Mouse (Mus musculus) heart, embryonic 11.5 days (tissue): ENCODE results near the gene Mpped2. TPM values are rescaled to one million over a fixed set of nuclear protein-coding genes. Genes with fewer than 3 reads are reported as not detected.
A peak's percentile ranks its signal among the peaks of the same experiment; 100 is the strongest.

Experiments used
- ATAC-seq: fragments of 200-750 bp; cut with Nextera tagmentation; replicated peaks from 2 replicates; pipeline ENCODE4 v1.8.0; 2017; ENCODE audit warnings: moderate library complexity; ENCODE audit not compliant: insufficient number of reproducible peaks, low FRiP score, low TSS enrichment
- H3K27ac ChIP-seq: fragments of 300-500 bp; sonication (generic); 2 replicates; pipeline ENCODE4 v1.5.1; 2014; ENCODE audit warnings: mild to moderate bottlenecking, low read depth, low read length
- H3K27me3 ChIP-seq: fragments of 300-500 bp; sonication (generic); 2 replicates; pipeline ENCODE4 v1.6.1; 2014; ENCODE audit warnings: mild to moderate bottlenecking, low read length, mixed read lengths; ENCODE audit not compliant: control insufficient read depth, insufficient read depth
- H3K36me3 ChIP-seq: fragments of 300-500 bp; sonication (generic); 2 replicates; pipeline ENCODE4 v1.6.1; 2014; ENCODE audit warnings: mild to moderate bottlenecking, low read length, moderate library complexity, mixed read lengths; ENCODE audit not compliant: control insufficient read depth, insufficient read depth
- H3K4me1 ChIP-seq: fragments of 300-500 bp; sonication (generic); 2 replicates; pipeline ENCODE4 v1.6.1; 2014; ENCODE audit warnings: low read length; ENCODE audit not compliant: control insufficient read depth, insufficient read depth
- H3K4me2 ChIP-seq: fragments of 300-500 bp; sonication (generic); 2 replicates; pipeline ENCODE4 v1.6.1; 2014; ENCODE audit warnings: mild to moderate bottlenecking, moderate library complexity
- H3K4me3 ChIP-seq: fragments of 300-500 bp; sonication (generic); 2 replicates; pipeline ENCODE4 v1.5.1; 2014; ENCODE audit warnings: low read depth, low read length
- H3K9ac ChIP-seq: fragments of 300-500 bp; sonication (generic); 2 replicates; pipeline ENCODE4 v1.6.1; 2014; ENCODE audit warnings: mild to moderate bottlenecking, low read depth, low read length, moderate library complexity
- H3K9me3 ChIP-seq: fragments of 300-500 bp; sonication (generic); replicated peaks from 2 replicates; pipeline ENCODE4 v1.6.1; 2016; ENCODE audit warnings: low read length; ENCODE audit not compliant: control insufficient read depth
- WGBS: fragments of 180-500 bp; shearing (Covaris S2); extraction: QIAGEN DNeasy Blood & Tissue Kit; methylation state at CpG from one replicate; pipeline ENCODE4 v1.1.7; 2014; ENCODE audit not compliant: insufficient replicate concordance; 5-methylcytosine and 5-hydroxymethylcytosine counted together
- polyA plus RNA-seq: library from polyadenylated mRNA; unstranded; fragments of >200 nt; fragmentation: Nextera tagmentation; extraction: Ambion mirVana; gene quantifications from 2 replicates; pipeline ENCODE4 v1.2.1, GENCODE M21; 2014

The Mpped2 gene
- polyA plus RNA-seq, 1 experiment from 2014 or later, result 126 TPM

DNA sequence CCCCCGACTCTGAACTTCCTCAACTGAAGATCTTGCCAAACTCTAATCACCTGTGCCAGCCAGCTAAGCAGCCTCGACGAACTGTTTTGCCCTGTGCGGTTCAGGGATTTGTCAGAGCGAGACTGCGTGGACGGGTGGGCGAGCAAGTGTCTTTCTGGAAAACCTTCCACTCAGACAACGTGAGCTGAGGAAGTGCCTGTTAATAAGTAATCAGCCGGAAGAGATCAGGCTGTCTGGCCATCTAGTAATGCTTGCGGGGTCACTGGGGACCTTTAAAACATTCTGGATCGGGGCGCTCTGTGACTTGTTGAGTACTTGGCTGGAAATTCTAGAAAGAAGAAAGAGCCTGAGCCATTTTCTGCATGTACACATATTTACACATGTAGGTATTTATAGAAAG lies 162.1 kb downstream of the Mpped2 start:
- Histone ChIP-seq H3K9ac (peak overlapping the region; percentile 35; the same call in 1 of the 2 replicates), H3K36me3 (no peaks in the 10 kb centered on the region), H3K27me3 (no peaks in the 10 kb centered on the region), H3K4me1 (peaks cover 53% of the 10 kb centered on the region), H3K4me2 (no peak overlapping the region; the same call in 1 of the 2 replicates), H3K9me3 (no peaks in the 10 kb centered on the region), H3K27ac (peak overlapping the region; percentile 67), H3K4me3 (no peak overlapping the region)
- WGBS, result 54% methylated on average over 13 of the region's 13 CpGs
- ATAC-seq, result no peak

DNA sequence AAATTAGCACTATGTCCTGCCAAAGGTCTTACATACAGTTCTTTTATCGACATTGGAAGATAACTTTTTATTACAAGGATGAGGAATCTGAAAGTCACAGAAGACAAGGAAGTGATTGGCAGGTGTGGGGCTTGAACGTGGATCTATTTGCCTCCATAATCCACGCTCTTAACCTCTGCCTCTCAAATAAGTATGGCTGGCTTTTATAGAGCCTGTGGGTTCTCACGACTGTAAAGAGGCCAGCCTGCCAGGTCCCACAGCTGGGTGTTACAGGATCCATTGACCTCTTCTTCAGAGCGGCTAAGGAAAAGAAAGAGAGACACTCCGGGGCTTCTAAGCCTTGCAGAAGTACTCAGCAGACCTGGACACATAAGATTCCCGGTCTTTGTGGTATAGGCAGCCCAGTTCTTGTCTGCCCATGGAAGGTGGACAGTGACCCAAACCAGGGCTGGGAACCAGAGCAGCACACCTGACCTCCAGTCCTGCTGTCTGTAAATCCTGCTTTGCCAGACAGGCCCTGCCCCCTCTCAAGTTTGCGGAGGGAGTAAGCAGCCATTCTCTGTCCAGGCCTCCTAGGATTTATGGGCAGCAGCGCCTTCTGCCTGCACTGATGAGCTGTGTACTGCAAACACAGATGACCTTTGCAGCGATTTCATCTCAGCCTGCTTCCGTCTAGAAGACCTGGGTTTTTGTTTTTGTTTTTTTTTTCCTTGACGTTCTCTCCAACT lies 162.7 kb downstream of the Mpped2 start:
- Histone ChIP-seq H3K9me3 (no peaks in the 10 kb centered on the region), H3K36me3 (no peaks in the 10 kb centered on the region), H3K27ac (peak overlapping the region; percentile 72), H3K27me3 (no peaks in the 10 kb centered on the region), H3K9ac (no peak overlapping the region), H3K4me3 (no peak overlapping the region), H3K4me2 (no peak overlapping the region), H3K4me1 (peaks cover 57% of the 10 kb centered on the region)
- no peak for ATAC-seq
- WGBS, result 44% methylated on average over 12 of the region's 12 CpGs

DNA sequence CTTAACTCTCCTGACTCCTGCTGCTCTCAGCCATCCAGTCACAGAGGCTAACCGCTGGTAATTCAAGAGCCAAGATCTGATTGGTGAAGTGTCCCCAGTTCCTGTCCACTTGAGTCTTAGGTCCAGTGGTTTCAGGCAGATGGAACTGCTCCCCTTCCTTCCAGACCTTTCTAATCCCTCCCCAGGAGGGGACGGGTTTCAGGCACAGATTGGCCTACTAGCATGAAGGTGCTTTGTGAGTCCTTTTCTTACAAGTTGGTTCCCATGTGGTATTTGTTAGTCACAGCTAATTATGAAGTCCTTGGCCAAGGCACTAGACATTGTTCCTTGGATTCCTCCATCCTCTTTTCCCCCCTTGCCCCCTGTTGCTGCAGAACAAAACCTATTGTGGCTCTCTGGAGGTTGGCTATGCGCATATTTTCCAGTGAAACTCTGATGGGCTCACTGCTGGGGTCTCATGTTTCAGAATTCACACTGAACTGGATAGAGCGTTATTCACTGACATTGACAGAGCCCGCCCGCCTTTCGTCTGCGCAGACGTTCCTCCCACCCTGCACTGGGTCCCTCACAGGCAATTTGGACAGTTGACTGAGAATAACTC lies 163.4 kb downstream of the Mpped2 start:
- WGBS, result 67% methylated on average over 9 of the region's 9 CpGs
- no peak overlapping the region for H3K4me2 ChIP-seq
- no peaks in the 10 kb centered on the region for H3K36me3 ChIP-seq
- ATAC-seq, result no peak
- no peaks in the 10 kb centered on the region for H3K9me3 ChIP-seq
- H3K27me3 ChIP-seq, result no peaks in the 10 kb centered on the region
- no peak overlapping the region for H3K4me3 ChIP-seq
- H3K4me1 ChIP-seq, result peaks cover 63% of the 10 kb centered on the region
- peak overlapping the region; percentile 72 for H3K27ac ChIP-seq
- no peak overlapping the region for H3K9ac ChIP-seq

DNA sequence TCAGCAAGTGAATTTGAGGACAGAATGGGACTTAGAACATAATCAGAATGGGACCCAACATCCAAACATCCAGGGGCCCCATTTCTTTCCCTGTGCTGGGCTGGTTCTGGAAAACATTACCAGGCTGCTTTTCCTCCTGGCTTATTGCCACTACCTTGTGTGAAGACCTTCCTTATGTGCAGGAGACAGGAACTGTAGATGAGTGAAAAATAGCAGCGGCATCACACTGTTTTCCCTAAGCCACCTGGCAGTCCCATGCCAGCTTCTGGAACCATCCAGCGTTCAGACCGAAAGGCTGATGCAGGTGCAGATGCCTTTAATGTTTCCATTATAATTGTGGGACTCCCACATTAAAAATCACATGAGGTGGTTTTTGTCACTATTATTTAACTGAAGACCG lies 164.2 kb downstream of the Mpped2 start:
- Histone ChIP-seq H3K27ac (no peak overlapping the region), H3K4me2 (no peak overlapping the region), H3K9me3 (no peaks in the 10 kb centered on the region), H3K4me1 (peaks cover 63% of the 10 kb centered on the region), H3K36me3 (no peaks in the 10 kb centered on the region), H3K9ac (no peak overlapping the region), H3K27me3 (no peaks in the 10 kb centered on the region), H3K4me3 (no peak overlapping the region)
- WGBS, result 73% methylated on average over 4 of the region's 4 CpGs
- ATAC-seq, result no peak

DNA sequence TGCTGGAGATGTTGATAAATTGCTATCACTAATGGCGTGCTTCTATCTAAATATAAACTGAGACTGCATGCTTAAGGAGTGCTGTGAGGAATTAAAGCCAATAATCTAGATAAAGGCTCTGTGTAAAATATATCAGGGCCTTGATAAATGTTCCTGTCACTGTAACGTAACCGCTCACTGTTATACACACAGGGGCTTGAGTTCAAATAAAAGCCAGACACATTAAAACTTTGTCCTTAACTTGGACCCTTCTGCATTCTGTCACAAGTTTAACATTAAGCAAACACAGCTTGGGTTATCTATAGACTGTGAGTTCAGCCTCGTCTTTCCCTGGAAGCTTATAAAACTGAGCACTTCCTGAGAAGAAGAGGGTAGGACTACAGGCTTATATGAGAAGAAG lies 164.6 kb downstream of the Mpped2 start:
- H3K9me3 ChIP-seq, result no peaks in the 10 kb centered on the region
- H3K27ac ChIP-seq, result no peak overlapping the region
- H3K4me2 ChIP-seq, result no peak overlapping the region
- peaks cover 66% of the 10 kb centered on the region for H3K4me1 ChIP-seq
- H3K36me3 ChIP-seq, result no peaks in the 10 kb centered on the region
- H3K9ac ChIP-seq, result no peak overlapping the region
- no peak for ATAC-seq
- no peaks in the 10 kb centered on the region for H3K27me3 ChIP-seq
- WGBS, result 37% methylated on average over 4 of the region's 4 CpGs
- H3K4me3 ChIP-seq, result no peak overlapping the region

DNA sequence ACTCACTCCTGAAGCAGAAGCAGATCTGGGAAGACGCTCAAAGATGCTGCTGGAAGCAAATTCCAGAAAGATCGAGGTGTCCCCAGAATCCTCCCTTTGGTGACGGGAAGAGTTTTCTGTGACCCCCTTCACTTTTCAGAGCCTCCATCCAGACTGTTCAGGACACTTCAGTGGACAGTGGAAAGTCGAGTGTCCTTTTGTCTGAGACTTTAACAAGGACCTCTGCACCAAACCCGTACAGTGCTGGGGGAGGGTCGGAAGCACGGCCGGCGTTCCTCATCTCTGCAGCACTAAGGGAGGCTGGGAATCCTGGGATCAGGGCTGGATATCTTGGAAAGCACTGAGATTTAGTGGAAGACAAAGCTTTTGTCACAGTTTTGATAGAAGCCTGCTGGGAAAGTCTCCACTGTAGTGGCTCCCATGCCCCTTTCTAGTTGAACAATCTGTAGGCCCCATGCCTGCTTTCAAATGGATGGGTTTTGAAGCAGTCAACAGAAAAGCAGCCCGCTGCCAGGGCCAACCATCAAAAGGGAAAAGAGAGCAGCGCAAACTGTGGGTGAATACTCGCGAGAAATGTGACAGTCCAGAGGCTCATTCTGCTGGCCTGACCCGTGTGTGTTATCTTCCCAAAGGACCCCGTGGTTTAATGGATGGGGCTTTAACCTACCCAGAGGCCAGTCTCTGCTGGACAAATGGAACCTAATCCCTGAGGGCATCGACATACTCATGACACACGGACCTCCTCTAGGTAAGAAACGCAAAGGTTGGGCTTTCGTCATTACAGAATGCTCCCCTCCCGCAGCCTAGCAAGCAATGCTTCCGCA lies 168.0 kb downstream of the Mpped2 start:
- no peak for ATAC-seq
- 64% methylated on average over 21 of the region's 21 CpGs for WGBS
- H3K4me1 ChIP-seq, result peaks cover 55% of the 10 kb centered on the region
- H3K27me3 ChIP-seq, result no peaks in the 10 kb centered on the region
- no peaks in the 10 kb centered on the region for H3K36me3 ChIP-seq
- H3K4me3 ChIP-seq, result no peak overlapping the region
- no peak overlapping the region for H3K4me2 ChIP-seq
- no peak overlapping the region for H3K9ac ChIP-seq
- no peak overlapping the region for H3K27ac ChIP-seq
- no peaks in the 10 kb centered on the region for H3K9me3 ChIP-seq

DNA sequence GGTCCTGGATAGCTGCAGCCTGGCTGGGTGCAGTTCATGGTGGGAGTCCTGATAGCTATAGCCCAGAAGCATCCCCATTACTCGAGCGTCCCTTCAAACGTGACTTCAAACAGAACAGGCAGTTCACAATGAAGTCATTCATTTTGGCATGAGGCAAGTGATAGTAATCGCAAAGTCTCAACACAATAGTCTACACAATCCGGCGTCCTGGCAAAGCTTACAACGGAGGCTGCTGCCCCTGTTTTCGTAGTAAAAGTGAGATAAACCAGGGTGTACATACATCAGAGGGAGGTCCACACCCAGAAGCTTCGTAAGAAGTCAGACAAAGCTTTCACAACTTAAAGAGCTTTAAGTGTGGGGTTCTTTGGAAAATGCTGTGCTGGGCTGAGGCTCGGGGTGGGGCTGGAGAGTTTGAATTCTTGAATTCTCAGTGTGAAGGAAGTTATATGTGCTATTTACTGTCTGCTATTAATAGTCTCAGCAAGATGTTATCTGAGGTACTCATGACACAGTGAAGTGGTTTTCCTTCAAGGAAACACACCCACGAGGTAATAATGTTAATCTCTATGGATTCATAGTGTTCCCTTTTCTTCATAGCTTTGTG lies 170.1 kb downstream of the Mpped2 start:
- 0 out of 2 replicates have a peak, but pooled peaks cover 2% of the 10 kb centered on the region for H3K36me3 ChIP-seq
- H3K27ac ChIP-seq, result peak overlapping the region; percentile 43
- no peaks in the 10 kb centered on the region for H3K27me3 ChIP-seq
- peaks cover 35% of the 10 kb centered on the region for H3K4me1 ChIP-seq
- WGBS, result 35% methylated on average over 11 of the region's 11 CpGs
- H3K4me3 ChIP-seq, result no peak overlapping the region
- no peaks in the 10 kb centered on the region for H3K9me3 ChIP-seq
- no peak overlapping the region; the same call in 1 of the 2 replicates for H3K4me2 ChIP-seq
- no peak for ATAC-seq
- H3K9ac ChIP-seq, result no peak overlapping the region

DNA sequence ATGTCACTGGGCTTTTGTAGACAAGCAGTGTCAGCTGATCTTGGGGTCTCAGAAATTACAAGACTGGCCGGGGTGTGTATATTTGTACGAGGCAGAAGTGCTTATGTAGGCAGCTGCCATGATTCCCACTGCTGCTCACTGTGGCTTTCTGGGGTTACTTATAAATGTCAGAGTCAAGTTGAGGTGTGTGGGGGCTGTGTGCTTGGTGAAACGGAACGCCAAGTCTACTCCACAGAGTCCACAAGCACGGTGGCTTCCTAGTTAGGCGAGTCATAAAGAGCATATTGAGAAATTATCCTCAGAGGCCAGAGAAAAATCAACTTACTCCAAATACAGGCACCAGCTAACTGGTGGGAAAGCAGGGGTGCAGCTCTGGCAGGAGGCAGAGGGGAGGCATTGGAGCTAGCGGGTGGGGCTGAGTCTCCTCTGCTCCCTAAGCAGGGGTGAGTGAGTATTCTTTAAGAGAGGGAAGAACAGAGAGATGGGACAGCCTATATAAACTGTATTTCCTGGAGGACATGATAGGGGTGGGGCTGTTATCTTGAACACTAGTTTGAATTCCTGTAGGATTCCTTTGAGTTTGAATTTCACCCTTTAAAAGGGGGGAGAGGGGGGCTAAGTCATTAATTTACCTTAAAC lies 172.2 kb downstream of the Mpped2 start:
- no peak for ATAC-seq
- H3K4me1 ChIP-seq, result peaks cover 31% of the 10 kb centered on the region
- H3K9me3 ChIP-seq, result no peaks in the 10 kb centered on the region
- H3K9ac ChIP-seq, result no peak overlapping the region
- H3K27ac ChIP-seq, result peak overlapping the region; percentile 7; the same call in 1 of the 2 replicates
- no peaks in the 10 kb centered on the region for H3K27me3 ChIP-seq
- no peak overlapping the region for H3K4me2 ChIP-seq
- WGBS, result 74% methylated on average over 7 of the region's 7 CpGs
- H3K36me3 ChIP-seq, result peaks cover 4% of the 10 kb centered on the region; the same call in 1 of the 2 replicates
- no peak overlapping the region for H3K4me3 ChIP-seq
